Mouse (Mus musculus) adrenal gland, adult 18-20 months (tissue): ENCODE results near the gene Pycr1. TPM values are rescaled to one million over a fixed set of nuclear protein-coding genes. Genes with fewer than 3 reads are reported as not detected.

Experiments used
- DNase-seq, 2 experiments: peaks; one replicate each; pipeline ENCODE4 v3.0.0; 2021 to 2022; ENCODE audit warnings: low spot score in 2 of 2
- total RNA-seq, 2 experiments: library from RNA; stranded (reverse); gene quantifications; 1 replicate in 1 of 2; 2 replicates in 1 of 2; pipeline ENCODE4 v1.2.3; 2021

The Pycr1 gene
- total RNA-seq, 2 experiments from 2014 or later: 1.4 to 2.1 TPM

GRCm38 (mm10) chr11:120658876-120659410, 15.4 kb upstream of the Pycr1 start:
- DNase-seq: peak; percentile 78 to 82

GRCm38 (mm10) chr11:120657301-120657700, 13.7 kb upstream of the Pycr1 start:
- no peak for DNase-seq

DNA sequence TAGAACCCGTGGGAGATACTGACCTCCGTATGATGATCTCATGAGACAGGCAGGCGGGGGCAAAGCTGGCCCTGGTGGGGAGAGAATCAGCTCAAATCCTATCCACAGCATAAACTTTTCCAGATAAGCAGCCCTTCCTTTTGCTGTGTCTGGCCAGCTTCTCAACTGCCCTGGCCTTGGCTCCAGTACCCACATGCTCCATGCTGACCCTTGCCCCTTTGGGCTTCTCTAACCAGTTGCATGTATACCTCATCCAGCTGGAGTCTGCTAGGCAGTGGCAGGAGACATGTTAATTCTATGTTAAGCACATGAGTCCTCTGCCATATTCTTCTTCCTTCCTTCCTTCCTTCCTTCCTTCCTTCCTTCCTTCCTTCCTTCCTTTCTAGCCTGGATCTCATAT, 11.2 kb upstream of the Pycr1 start:
- DNase-seq: no peak

DNA sequence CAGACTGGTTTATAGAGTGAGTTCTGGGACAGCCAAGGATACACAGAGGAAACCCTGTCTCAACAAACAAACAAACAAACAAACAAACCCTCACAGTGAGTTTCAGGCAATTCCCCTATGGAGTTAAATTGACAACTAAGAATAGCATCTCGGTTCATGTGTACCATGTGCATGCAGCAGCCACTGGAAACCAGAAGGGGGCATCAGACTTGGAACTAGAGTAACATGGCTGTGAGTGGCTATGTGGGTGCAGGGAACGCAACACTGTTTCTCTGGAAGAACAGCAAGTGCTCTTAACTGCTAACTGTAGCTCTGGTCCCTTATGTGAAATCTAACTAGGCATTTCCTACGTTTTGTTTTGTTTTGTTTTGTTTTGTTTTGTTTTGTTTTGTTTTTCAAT, 8.3 kb upstream of the Pycr1 start:
- no peak for DNase-seq

- DNase-seq: no peak
These were observed 4.5 kb upstream of the Pycr1 start, which contains the start of gene Myadml2 for GRCm38 (mm10) chr11:120648001-120648476. TSS of gene Myadml2 (minus strand) at chr11:120648158.

GRCm38 (mm10) chr11:120647047-120647830, 3.7 kb upstream of the Pycr1 start:
- no peak for DNase-seq

GRCm38 (mm10) chr11:120642939-120643600, 499 bp downstream of the Pycr1 start:
- DNase-seq: no peak

- no peak for DNase-seq
These were observed 1.7 kb downstream of the Pycr1 start for GRCm38 (mm10) chr11:120641869-120642268.

DNA sequence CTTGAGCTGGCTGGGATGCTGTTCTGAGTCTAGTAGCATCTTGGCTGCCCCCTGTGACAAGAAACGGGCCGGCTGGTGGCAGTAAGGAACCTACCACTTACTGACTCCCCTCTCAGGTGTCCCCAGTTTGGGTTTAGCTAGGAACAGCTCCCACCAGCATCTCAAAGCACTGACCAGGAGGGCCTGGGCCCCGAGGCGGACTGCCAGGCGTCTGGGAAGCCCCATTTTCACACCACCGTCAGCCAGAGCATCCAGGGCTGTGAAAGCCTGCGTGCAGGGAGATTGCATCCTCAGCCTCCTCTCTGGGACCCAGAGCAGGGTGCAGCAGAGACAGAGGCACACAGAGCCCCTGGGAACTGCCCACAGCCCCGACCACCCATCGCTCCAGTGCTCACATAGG, 2.3 kb downstream of the Pycr1 start:
- DNase-seq: no peak

- DNase-seq: no peak
These were observed 8.8 kb downstream of the Pycr1 start for GRCm38 (mm10) chr11:120634810-120635209.

DNA sequence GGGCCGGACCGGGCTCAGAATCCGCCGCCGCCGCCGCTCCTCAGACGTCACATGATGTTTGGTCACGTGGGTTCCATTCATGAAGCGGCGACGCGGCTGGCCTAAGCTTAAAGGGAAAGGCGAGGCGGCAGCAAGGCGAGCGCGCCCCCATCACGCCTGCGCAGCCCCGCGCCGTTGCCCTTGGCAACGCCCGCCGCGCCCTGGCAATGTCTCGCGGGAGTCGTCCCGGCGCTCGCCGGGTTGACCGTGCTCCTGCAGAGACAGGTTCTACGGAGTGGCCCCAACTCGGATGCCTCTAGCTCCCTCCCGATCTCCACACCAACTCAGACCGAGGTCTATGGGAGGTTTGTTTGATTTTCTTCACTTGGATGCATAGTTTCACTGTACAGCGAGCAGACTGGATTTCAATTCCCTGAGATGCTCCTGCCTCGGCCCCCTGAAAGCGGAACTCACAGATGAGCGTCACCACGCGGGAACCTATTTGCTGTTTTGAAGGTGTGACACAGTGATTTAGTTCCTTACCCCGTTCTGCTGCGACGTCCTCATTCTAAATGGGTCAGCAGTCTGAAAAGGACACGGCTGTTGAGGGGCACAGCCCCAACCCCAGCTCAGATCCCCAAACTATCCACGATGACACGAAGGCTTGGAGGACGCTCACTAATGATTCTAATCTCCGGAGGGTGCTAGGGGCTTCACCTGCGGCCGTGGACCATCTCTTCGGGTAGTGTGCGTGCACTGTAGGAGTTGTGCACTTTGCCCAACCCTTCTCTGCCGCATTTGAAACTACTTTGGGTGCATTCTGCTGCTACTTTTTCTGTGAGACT, 9.8 kb downstream of the Pycr1 start, which contains the start of gene Mafg:
TSS of gene Mafg (minus strand) at position 81 of the 824 bp plus-strand sequence.
- peak; percentile 87 to 92 for DNase-seq

GRCm38 (mm10) chr11:120632559-120633519, 10.7 kb downstream of the Pycr1 start:
- DNase-seq: peak; percentile 70 to 76

GRCm38 (mm10) chr11:120631726-120632448, 11.7 kb downstream of the Pycr1 start:
- no peak for DNase-seq

DNA sequence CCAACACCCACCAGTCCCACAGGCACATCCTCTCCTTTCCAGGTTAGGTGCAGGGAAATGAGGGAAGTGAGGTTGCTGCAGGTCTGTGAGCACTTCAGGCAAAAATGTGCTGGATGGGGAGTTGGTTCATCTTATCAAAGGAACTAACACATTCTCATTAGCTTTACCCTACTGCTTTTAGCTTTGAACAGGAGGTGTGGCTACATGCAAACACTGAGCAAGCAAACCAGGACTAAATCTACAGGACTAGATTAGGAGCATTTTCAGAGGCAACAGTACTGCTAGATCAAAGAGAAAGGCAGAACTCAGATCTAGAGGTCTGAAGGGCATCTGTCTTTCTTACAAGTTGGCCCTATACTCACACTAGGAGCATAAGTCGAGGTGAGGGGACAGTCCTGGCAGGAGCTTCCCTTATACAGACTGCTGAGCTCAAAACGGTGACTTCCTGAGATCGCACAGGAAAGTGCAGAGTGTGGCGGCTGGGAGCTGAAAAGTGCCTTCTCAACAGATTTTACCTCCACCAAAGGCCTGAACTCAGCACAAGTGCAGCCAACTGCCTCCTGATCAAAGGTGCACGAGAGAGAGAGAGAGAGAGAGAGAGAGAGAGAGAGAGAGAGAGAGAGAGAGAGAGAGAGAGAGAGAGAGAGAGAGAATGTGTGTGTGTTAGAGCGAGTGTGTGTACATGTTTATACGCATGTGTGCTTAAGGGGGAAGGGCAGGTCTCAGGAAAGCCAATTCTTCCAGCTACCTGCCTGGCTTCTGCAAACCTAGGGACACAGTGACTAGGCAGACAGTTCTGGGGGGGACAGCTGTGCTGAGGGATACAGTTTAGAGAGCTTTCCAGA, 12.5 kb downstream of the Pycr1 start:
- no peak for DNase-seq

- peak in 1 of 2 experiments; percentile 40 for DNase-seq
These were observed 13.1 kb downstream of the Pycr1 start for GRCm38 (mm10) chr11:120630401-120630871.

- DNase-seq: peak; percentile 51 to 56
These were observed 13.7 kb downstream of the Pycr1 start for GRCm38 (mm10) chr11:120629911-120630310.

DNA sequence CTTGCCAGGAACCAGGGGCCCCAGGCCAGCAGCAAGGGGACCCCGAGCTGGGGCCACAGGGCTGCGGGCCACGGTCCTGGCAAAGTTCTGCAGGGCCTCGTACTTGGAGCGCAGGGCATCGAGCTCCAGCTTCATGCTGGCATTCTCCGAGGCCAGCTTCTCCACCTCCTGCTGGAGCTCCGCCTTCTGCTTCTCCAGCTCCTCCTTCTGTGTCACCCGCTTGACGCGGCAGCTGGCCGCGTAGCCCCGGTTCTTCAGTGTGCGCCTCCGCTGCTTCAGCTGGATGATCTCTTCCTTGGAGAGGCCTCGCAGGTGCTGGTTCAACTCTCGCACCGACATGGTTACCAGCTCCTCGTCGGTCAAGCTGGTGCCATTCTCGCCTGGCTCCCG, 14.2 kb downstream of the Pycr1 start:
- peak; percentile 45 to 48 for DNase-seq
